Mouse (Mus musculus) cerebellum, adult 11-12 months (tissue): ENCODE measurements around the gene Matk.

ENCODE experiments used
- DNase-seq: peaks from one replicate; pipeline ENCODE4 v3.0.0; 2022

The Matk gene

GRCm38 (mm10) chr10:81244146-81244545 is 8.6 kb upstream of the Matk start:
- DNase-seq = no peak

- peak; percentile 75 for DNase-seq
Observed at GRCm38 (mm10) chr10:81244595-81244994, 8.1 kb upstream of the Matk start.

- DNase-seq = no peak
Observed at GRCm38 (mm10) chr10:81245166-81245565, 7.6 kb upstream of the Matk start.

GRCm38 (mm10) chr10:81247804-81248203 is 4.9 kb upstream of the Matk start:
- no peak for DNase-seq

- DNase-seq = no peak
Observed at GRCm38 (mm10) chr10:81249442-81249841, 3.3 kb upstream of the Matk start.

GRCm38 (mm10) chr10:81254886-81255285 is 2.2 kb downstream of the Matk start:
- no peak for DNase-seq

GRCm38 (mm10) chr10:81257158-81258039 is 4.7 kb downstream of the Matk start:
- no peak for DNase-seq

GRCm38 (mm10) chr10:81259225-81259884 is 6.6 kb downstream of the Matk start:
- no peak for DNase-seq

- no peak for DNase-seq
Observed at GRCm38 (mm10) chr10:81261025-81261424, 8.3 kb downstream of the Matk start.

- DNase-seq = no peak
Observed at GRCm38 (mm10) chr10:81265540-81265939, 12.8 kb downstream of the Matk start.

GRCm38 (mm10) chr10:81266211-81267105 is 13.7 kb downstream of the Matk start, which contains the start of the genes Mrpl54 and Apba3:
Gene Mrpl54 (minus strand): TSS chr10:81266934.
Gene Apba3 (plus strand): TSS chr10:81266960.
- DNase-seq = peak; percentile 97

- DNase-seq = peak; percentile 89
Observed at GRCm38 (mm10) chr10:81268056-81268455, 15.3 kb downstream of the Matk start.

GRCm38 (mm10) chr10:81268643-81269412 is 16.1 kb downstream of the Matk start:
- DNase-seq = peak; percentile 74

GRCm38 (mm10) chr10:81272356-81272755 is 19.6 kb downstream of the Matk start:
- DNase-seq = no peak

GRCm38 (mm10) chr10:81273842-81274241 is 21.1 kb downstream of the Matk start:
- no peak for DNase-seq

GRCm38 (mm10) chr10:81277676-81278075 is 24.9 kb downstream of the Matk start:
- peak; percentile 54 for DNase-seq

GRCm38 (mm10) chr10:81279496-81279895 is 26.8 kb downstream of the Matk start:
- DNase-seq = no peak

- no peak for DNase-seq
Observed at GRCm38 (mm10) chr10:81284189-81284588, 31.5 kb downstream of the Matk start.

- DNase-seq = peak; percentile 55
Observed at GRCm38 (mm10) chr10:81284719-81285118, 32.0 kb downstream of the Matk start.

GRCm38 (mm10) chr10:81285694-81286450 is 33.1 kb downstream of the Matk start:
- DNase-seq = peak; percentile 76

- no peak for DNase-seq
Observed at GRCm38 (mm10) chr10:81286586-81286985, 33.9 kb downstream of the Matk start.
